Mouse (Mus musculus): ENCODE results near the gene Olfr518. TPM values are rescaled to one million over a fixed set of nuclear protein-coding genes. Genes with fewer than 3 reads are reported as not detected.

Gene Olfr518
- total and polyA plus RNA-seq, 3 experiments: not detected

DNA sequence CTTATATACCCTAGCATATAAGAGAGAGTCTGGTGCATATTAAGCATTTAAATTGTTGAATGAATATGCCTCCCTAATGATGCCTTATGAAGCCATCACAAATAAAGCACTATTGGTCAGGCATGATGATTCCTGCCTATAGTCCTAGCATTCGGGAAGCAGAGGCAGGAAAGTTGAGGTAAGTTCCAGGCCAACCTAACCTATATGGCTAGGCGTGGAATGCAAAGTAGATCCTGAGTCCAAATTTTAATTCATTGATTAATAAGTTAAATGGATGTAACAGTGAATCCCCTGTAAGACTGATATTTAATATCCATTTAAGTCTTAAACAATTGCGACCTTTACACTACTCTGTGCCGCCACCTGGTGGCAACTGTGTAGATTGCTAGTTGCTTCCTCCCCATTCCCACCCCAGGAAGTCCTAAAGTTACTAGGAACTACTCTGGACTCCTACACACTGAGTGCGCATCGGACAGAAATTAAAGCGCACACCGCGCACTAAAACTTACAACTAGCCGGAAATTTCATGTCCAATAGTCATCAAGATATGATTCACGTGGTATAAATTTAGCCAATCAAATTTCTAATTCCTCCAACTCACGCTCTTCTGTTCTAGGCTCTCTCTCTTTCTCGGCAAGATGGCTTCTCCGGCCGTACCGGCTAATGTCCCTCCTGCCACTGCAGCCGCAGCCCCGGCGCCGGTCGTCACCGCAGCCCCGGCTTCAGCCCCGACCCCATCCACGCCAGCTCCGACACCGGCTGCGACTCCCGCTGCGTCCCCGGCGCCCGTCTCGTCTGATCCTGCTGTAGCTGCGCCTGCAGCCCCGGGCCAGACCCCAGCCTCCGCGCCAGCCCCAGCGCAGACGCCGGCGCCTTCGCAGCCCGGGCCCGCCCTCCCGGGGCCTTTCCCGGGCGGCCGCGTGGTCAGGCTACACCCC is 49.3 kb upstream of the Olfr518 start, which contains the start of gene Eif3f:
Gene Eif3f (plus strand): TSS at position 624 of the 938 bp plus-strand sequence.
- Histone ChIP-seq H3K79me2 (ENCODE audit: control insufficient read depth, insufficient read depth, low read length, poor library complexity) (peaks cover 22% of the 10 kb centered on the region), H3K36me3 (ENCODE audit: control insufficient read depth in 1 of 2, insufficient read depth in 2 of 2, low read length in 2 of 2) (peaks cover 9 to 14% of the 10 kb centered on the region in 2 experiments), H3K4me1 (ENCODE audit: control insufficient read depth in 1 of 2, insufficient read depth in 2 of 2, low read length in 2 of 2) (peaks cover 4 to 15% of the 10 kb centered on the region in 2 experiments), H3K9ac (ENCODE audit: control insufficient read depth, low read depth, low read length, poor library complexity, severe bottlenecking) (peak within 1 kb of the TSS; percentile 98), H3K4me3 (ENCODE audit: control insufficient read depth in 1 of 2, insufficient read depth in 1 of 2, low read depth in 2 of 2, low read length in 2 of 2) (peak within 1 kb of the TSS; percentile 97 to 100), H3K27me3 (ENCODE audit: control insufficient read depth in 1 of 2, insufficient read depth in 2 of 2, low read length in 2 of 2) (no peaks in the 10 kb centered on the region), H3K9me3 (replicated peaks; ENCODE audit: insufficient read depth, low read length) (no peaks in the 10 kb centered on the region), H3K27ac (ENCODE audit: control insufficient read depth, low read depth, low read length) (peak within 1 kb of the TSS; percentile 51)
- DNase-seq (ENCODE audit: low read depth, low spot score): peak; percentile 99
- TF ChIP-seq TCF12 (IDR thresholded peaks at IDR 0.05; ENCODE audit: low read depth, low read length): no peak; the same call in none of the 2 replicates
- no peak for TF ChIP-seq ZMIZ1 (IDR thresholded peaks at IDR 0.05; ENCODE audit: low read depth, low read length)
- TF ChIP-seq USF2 (IDR thresholded peaks at IDR 0.05; ENCODE audit: borderline replicate concordance in 1 of 2, insufficient read depth in 1 of 2, low read depth in 1 of 2, low read length in 2 of 2): peak; percentile 21 to 71; a peak in 2 of 4 replicates
- TF ChIP-seq POLR2A (IDR thresholded peaks at IDR 0.05; ENCODE audit: control insufficient read depth in 1 of 2, insufficient read depth in 1 of 2, low read depth in 1 of 2, low read length in 2 of 2, poor library complexity in 1 of 2): peak; percentile 63 to 85
- TF ChIP-seq MEF2A (IDR thresholded peaks at IDR 0.05; ENCODE audit: extremely low read depth, insufficient replicate concordance, low read depth, low read length, poor library complexity, severe bottlenecking): peak; percentile 60; the same call in 1 of the 2 replicates
- no peak for TF ChIP-seq JUND (IDR thresholded peaks at IDR 0.05; ENCODE audit: low read depth, low read length)
- no peak for TF ChIP-seq POLR2AphosphoS5 (IDR thresholded peaks at IDR 0.05; ENCODE audit: borderline replicate concordance, low read depth, low read length)
- TF ChIP-seq ZKSCAN1 (IDR thresholded peaks at IDR 0.05; ENCODE audit: low read depth, low read length): no peak
- TF ChIP-seq TAL1 (IDR thresholded peaks at IDR 0.05; ENCODE audit: low read length): no peak
- peak; percentile 25; the same call in 1 of the 2 replicates for TF ChIP-seq NRF1 (IDR thresholded peaks at IDR 0.05; ENCODE audit: insufficient read depth, low read depth, low read length, poor library complexity, severe bottlenecking)
- TF ChIP-seq MXI1 (IDR thresholded peaks at IDR 0.05; ENCODE audit: low read depth, low read length): peak; percentile 70
- peak; percentile 93 for TF ChIP-seq ELF1 (IDR thresholded peaks at IDR 0.05; ENCODE audit: low read depth, low read length)
- peak; percentile 94 for TF ChIP-seq SIN3A (IDR thresholded peaks at IDR 0.05; ENCODE audit: low read length)
- TF ChIP-seq POLR2AphosphoS2 (IDR thresholded peaks at IDR 0.05; ENCODE audit: low read length): no peak
- TF ChIP-seq RCOR1 (IDR thresholded peaks at IDR 0.05; ENCODE audit: low read depth, low read length): no peak
- TF ChIP-seq MAFK (IDR thresholded peaks at IDR 0.05; ENCODE audit: borderline replicate concordance, low read depth, low read length): no peak
- TF ChIP-seq BHLHE40 (IDR thresholded peaks at IDR 0.05; ENCODE audit: borderline replicate concordance, low read depth, low read length): no peak
- TF ChIP-seq E2F4 (IDR thresholded peaks at IDR 0.05; ENCODE audit: borderline replicate concordance, low read depth, low read length): peak; percentile 79; the same call in 1 of the 2 replicates
- no peak for TF ChIP-seq CHD1 (IDR thresholded peaks at IDR 0.05; ENCODE audit: low read depth, low read length)
- peak; percentile 77 for TF ChIP-seq KAT2A (conservative IDR thresholded peaks at IDR 0.05; ENCODE audit: low read depth, low read length)
- peak; percentile 85 for TF ChIP-seq NELFE (IDR thresholded peaks at IDR 0.05; ENCODE audit: low read depth, low read length)
- TF ChIP-seq MYC (IDR thresholded peaks at IDR 0.05; ENCODE audit: low read depth, low read length): peak; percentile 69
- TF ChIP-seq HCFC1 (IDR thresholded peaks at IDR 0.05; ENCODE audit: low read depth, low read length): peak; percentile 96
- TF ChIP-seq USF1 (IDR thresholded peaks at IDR 0.05; ENCODE audit: low read depth, low read length): peak; percentile 96
- TF ChIP-seq SMC3 (IDR thresholded peaks at IDR 0.05; ENCODE audit: low read depth, low read length): peak; percentile 92
- no peak for TF ChIP-seq MYB (IDR thresholded peaks at IDR 0.05; ENCODE audit: low read depth, low read length)
- 0 out of 2 replicates have a peak, but pooled peaks have one; percentile 66 for TF ChIP-seq MAZ (IDR thresholded peaks at IDR 0.05; ENCODE audit: low read depth, low read length)
- peak; percentile 58 for TF ChIP-seq GATA1 (IDR thresholded peaks at IDR 0.05; ENCODE audit: low read depth, low read length)
- TF ChIP-seq RAD21 (IDR thresholded peaks at IDR 0.05; ENCODE audit: low read depth, low read length): peak; percentile 94
- peak; percentile 75 to 96 (median 78) for TF ChIP-seq CTCF (IDR thresholded peaks at IDR 0.05 in 2 of 3, conservative IDR thresholded peaks at IDR 0.05 in 1 of 3; ENCODE audit: control insufficient read depth in 1 of 3, insufficient read depth in 1 of 3, low read depth in 2 of 3, low read length in 3 of 3, poor library complexity in 1 of 3, severe bottlenecking in 1 of 3)
- TF ChIP-seq TBP (IDR thresholded peaks at IDR 0.05; ENCODE audit: low read depth, low read length): peak; percentile 94
- peak; percentile 18; the same call in 1 of the 2 replicates for TF ChIP-seq ETS1 (IDR thresholded peaks at IDR 0.05; ENCODE audit: low read depth, low read length)
- no peak for TF ChIP-seq CHD2 (IDR thresholded peaks at IDR 0.05; ENCODE audit: low read length)
- TF ChIP-seq ZC3H11A (IDR thresholded peaks at IDR 0.05; ENCODE audit: low read depth, low read length): peak; percentile 83
- TF ChIP-seq ZNF384 (IDR thresholded peaks at IDR 0.05; ENCODE audit: low read depth, low read length): no peak
